Mouse (Mus musculus): ENCODE measurements around the gene Taf6. TPM values are rescaled to one million over a fixed set of nuclear protein-coding genes. Genes with fewer than 3 reads are reported as not detected.
A peak's percentile ranks its signal among the peaks of the same experiment; 100 is the strongest.

The Taf6 gene
- polyA plus RNA-seq, 1 experiment from 2014 or later: 122 TPM

- ATAC-seq (ENCODE audit: insufficient read depth, low FRiP score, low TSS enrichment) (no peak), DNase-seq (ENCODE audit: low spot score) (no peak)
- Histone ChIP-seq H3K4me3 (ENCODE audit: low read depth, low read length) (no peak overlapping the region), H3K27ac (ENCODE audit: low read depth, low read length) (no peak overlapping the region), H3K27me3 (ENCODE audit: control insufficient read depth, insufficient read depth, low read length) (no peaks in the 10 kb centered on the region), H3K4me1 (ENCODE audit: control insufficient read depth, insufficient read depth, low read length) (no peaks in the 10 kb centered on the region), H3K9ac (ENCODE audit: low read length) (no peak overlapping the region), H3K9me3 (ENCODE audit: control insufficient read depth, low read length) (no peaks in the 10 kb centered on the region), H3K36me3 (ENCODE audit: control insufficient read depth, insufficient read depth, low read length) (peaks cover 24% of the 10 kb centered on the region), H3K4me2 (ENCODE audit: low read depth) (no peak overlapping the region)
- 76% methylated on average over 5 of the region's 5 CpGs for WGBS
Measured at GRCm38 (mm10) chr5:138132425-138133064, 54.7 kb downstream of the Taf6 start.

MicroRNAs encoded within 50 kb of the gene (microRNA counts, 519-probe panel; counts per million panel counts)
- microRNA mmu-miR-106b (5,703 counts per million, percentile 94 among the panel's probes with 10 or more counts), microRNA mmu-miR-25 (6,287 counts per million, percentile 97 among the panel's probes with 10 or more counts), microRNA mmu-miR-93 (5,613 counts per million, percentile 94 among the panel's probes with 10 or more counts)

Small RNA genes lying within 50 kb of the gene (microRNA-seq; reads per million reads assigned to microRNA genes)
- gene Mir106b (9,212 reads per million, percentile 95 among the genes with 10 or more reads in this experiment), gene Mir25 (827 reads per million, percentile 75 among the genes with 10 or more reads in this experiment), gene Mir93 (10,766 reads per million, percentile 96 among the genes with 10 or more reads in this experiment)

Other genes starting within 250 kb of the Taf6 start
- gene Gjc3, start 224.4 kb downstream of the Taf6 start, polyA plus RNA-seq (2014; fragmentation: Nextera tagmentation; extraction: Ambion mirVana): 0.09 TPM in 1 of 2 replicates, not detected in the other
- gene Azgp1, start 205.9 kb downstream of the Taf6 start, polyA plus RNA-seq (2014; fragmentation: Nextera tagmentation; extraction: Ambion mirVana): not detected in 2 replicates
- not detected in 2 replicates for gene Smok3a, start 166.2 kb downstream of the Taf6 start, polyA plus RNA-seq (2014; fragmentation: Nextera tagmentation; extraction: Ambion mirVana)
- not detected in 2 replicates for gene Smok3b, start 166.0 kb downstream of the Taf6 start, polyA plus RNA-seq (2014; fragmentation: Nextera tagmentation; extraction: Ambion mirVana)
- gene Smok3c, start 134.3 kb downstream of the Taf6 start, polyA plus RNA-seq (2014; fragmentation: Nextera tagmentation; extraction: Ambion mirVana): not detected in 2 replicates
- 43.8 and 45.1 TPM in 2 replicates for gene Zkscan1, start 102.4 kb downstream of the Taf6 start, polyA plus RNA-seq (2014; fragmentation: Nextera tagmentation; extraction: Ambion mirVana)
- gene Zscan21, start 70.5 kb downstream of the Taf6 start, polyA plus RNA-seq (2014; fragmentation: Nextera tagmentation; extraction: Ambion mirVana): 126 and 128 TPM in 2 replicates
- gene Zfp113, start 31.7 kb downstream of the Taf6 start, polyA plus RNA-seq (2014; fragmentation: Nextera tagmentation; extraction: Ambion mirVana): 25.5 and 27.8 TPM in 2 replicates
- 316 and 319 TPM in 2 replicates for gene Cops6, start 26.4 kb downstream of the Taf6 start, polyA plus RNA-seq (2014; fragmentation: Nextera tagmentation; extraction: Ambion mirVana)
- 15.7 and 17.2 TPM in 2 replicates for gene Ap4m1, start 15.4 kb downstream of the Taf6 start, polyA plus RNA-seq (2014; fragmentation: Nextera tagmentation; extraction: Ambion mirVana)
- gene Mcm7, start 15.0 kb downstream of the Taf6 start, polyA plus RNA-seq (2014; fragmentation: Nextera tagmentation; extraction: Ambion mirVana): 272 and 282 TPM in 2 replicates
- 48.4 and 53.8 TPM in 2 replicates for gene Cnpy4, start within 50 bp of the Taf6 start, polyA plus RNA-seq (2014; fragmentation: Nextera tagmentation; extraction: Ambion mirVana)
- gene Mblac1, start 6.9 kb upstream of the Taf6 start, polyA plus RNA-seq (2014; fragmentation: Nextera tagmentation; extraction: Ambion mirVana): 10.2 and 10.8 TPM in 2 replicates
- not detected in 2 replicates for gene Nxpe5, start 38.4 kb upstream of the Taf6 start, polyA plus RNA-seq (2014; fragmentation: Nextera tagmentation; extraction: Ambion mirVana)
- gene Lamtor4, start 68.0 kb upstream of the Taf6 start, polyA plus RNA-seq (2014; fragmentation: Nextera tagmentation; extraction: Ambion mirVana): 51.9 and 53.5 TPM in 2 replicates
- gene BC037034, start 76.6 kb upstream of the Taf6 start, polyA plus RNA-seq (2014; fragmentation: Nextera tagmentation; extraction: Ambion mirVana): 9.1 and 9.5 TPM in 2 replicates
- 6.2 and 6.4 TPM in 2 replicates for gene Gal3st4, start 85.4 kb upstream of the Taf6 start, polyA plus RNA-seq (2014; fragmentation: Nextera tagmentation; extraction: Ambion mirVana)
- gene Gm43720, start 92.5 kb upstream of the Taf6 start, polyA plus RNA-seq (2014; fragmentation: Nextera tagmentation; extraction: Ambion mirVana): not detected in 2 replicates
- gene Gpc2, start 92.6 kb upstream of the Taf6 start, polyA plus RNA-seq (2014; fragmentation: Nextera tagmentation; extraction: Ambion mirVana): 19.3 and 22.1 TPM in 2 replicates
- gene Stag3, start 92.8 kb upstream of the Taf6 start, polyA plus RNA-seq (2014; fragmentation: Nextera tagmentation; extraction: Ambion mirVana): 2.7 and 3.2 TPM in 2 replicates
- gene Pvrig, start 154.5 kb upstream of the Taf6 start, polyA plus RNA-seq (2014; fragmentation: Nextera tagmentation; extraction: Ambion mirVana): 0.29 TPM in 1 of 2 replicates, not detected in the other

Measured in neural tube, embryonic 11.5 days (tissue).